Mouse (Mus musculus): Measurements from ENCODE around the gene Cyp1a2.

The Cyp1a2 gene

DNA sequence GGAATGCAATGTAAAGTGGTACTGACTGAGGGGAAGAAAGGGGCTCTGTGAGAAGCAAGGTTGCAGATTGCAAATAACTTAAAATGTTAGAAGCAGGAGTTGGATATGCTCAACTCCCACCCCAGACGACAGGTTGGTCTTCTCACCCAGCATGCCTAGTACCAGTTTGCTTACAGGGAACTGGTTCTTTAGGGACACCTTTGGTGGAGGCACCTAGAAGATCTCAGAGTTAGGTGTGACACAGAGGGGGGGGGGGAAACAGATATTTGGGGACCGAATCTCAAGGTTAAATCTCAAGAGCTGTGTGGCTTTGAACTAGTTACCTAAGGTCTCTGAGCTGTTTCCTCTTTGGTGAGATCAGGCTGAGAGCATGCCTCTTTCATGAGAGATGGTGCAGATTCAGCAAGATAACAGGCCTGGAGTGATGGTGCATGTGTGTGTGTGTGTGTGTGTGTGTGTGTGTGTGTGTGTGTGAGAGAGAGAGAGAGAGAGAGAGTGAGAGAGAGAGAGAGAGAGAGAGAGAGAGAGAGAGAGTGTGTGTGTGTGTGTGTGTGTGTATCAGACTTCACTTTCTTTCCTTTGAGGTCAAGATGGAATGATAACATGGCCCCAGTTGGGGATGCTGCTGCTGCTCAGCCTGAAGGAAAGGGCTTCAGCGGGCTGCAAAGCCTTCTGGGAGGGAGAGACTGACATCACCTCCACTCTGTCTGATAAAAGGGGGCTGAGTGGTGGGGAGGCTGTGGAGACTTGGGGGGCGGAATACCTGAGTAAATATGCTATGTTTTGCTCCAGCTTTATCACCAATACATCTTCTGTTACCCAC lies 36.0 kb downstream of the Cyp1a2 start:
- in situ Hi-C loops (cut with MboI; ENCODE audit: low sequenced_read_pairs) = no loop called here

- in situ Hi-C loops (cut with MboI; ENCODE audit: low sequenced_read_pairs) = no loop called here
Measured at GRCm38 (mm10) chr9:57646551-57647103, 36.9 kb downstream of the Cyp1a2 start.

DNA sequence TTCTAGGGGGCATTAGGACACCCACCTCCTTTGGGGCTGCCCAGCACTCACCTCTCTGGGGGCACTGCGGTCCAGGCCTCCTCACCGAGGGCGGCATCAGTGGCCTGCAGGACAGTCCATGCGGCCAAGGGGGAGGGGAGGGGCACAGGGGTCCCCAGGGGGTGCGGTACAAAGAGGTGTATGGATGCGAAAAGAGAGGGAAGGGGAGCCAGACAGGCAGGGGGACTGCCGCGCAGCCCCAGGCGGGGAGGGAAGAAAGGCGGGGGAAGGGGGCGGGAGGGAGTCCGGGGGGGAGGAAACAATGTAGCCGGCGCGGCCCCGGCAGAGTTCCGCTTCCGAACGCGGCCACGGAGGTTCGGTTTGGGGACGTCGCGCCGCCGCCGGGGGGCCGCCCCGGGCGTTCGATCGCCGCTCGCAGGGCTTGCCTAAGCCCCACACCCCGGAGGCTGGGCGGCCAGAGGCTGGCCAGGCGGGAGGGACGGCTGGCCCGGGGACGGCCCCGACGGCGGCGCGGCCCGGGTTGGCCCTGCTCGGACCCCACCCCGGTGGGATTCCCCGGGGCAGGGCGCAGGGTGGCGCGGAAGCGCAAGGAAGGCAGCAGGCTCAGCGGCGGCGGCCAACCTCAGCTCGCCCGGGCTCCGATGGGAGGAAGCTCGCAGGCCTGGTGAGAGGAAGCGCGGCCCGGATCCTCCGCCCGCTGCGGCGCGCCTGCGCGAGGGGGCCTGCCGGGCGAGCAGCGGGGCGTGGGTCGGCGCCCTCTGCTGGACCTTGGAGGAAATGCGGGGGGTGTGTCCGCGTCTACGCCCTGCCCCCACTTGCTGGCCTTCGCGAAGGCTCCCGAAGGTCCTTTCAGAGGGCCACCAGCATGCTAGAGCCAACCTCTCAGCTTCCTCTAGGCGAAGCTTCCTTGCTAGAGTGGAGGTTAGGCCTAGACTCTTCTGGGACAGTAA lies 38.3 kb downstream of the Cyp1a2 start:
- in situ Hi-C loops (cut with MboI; ENCODE audit: low sequenced_read_pairs) = no loop called here

GRCm38 (mm10) chr9:57644442-57644943 lies 39.0 kb downstream of the Cyp1a2 start:
- in situ Hi-C loops (cut with MboI; ENCODE audit: low sequenced_read_pairs) = no loop called here

DNA sequence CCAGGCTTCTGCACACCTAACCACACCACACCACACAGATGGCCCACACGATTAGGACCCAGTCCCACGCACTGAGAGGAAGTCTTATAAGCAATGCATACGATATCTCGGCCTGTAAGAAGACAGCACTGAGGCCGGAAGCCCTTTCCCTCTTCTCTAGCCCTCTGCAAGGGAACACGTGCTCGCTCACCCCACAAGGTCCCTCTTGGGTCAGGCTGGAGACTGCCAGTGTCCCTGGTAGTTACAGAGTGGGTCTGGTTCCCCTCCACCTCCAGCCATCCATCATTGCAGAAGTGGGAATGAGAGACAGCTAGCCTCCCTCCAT lies 39.7 kb downstream of the Cyp1a2 start:
- in situ Hi-C loops (cut with MboI; ENCODE audit: low sequenced_read_pairs) = no loop called here

DNA sequence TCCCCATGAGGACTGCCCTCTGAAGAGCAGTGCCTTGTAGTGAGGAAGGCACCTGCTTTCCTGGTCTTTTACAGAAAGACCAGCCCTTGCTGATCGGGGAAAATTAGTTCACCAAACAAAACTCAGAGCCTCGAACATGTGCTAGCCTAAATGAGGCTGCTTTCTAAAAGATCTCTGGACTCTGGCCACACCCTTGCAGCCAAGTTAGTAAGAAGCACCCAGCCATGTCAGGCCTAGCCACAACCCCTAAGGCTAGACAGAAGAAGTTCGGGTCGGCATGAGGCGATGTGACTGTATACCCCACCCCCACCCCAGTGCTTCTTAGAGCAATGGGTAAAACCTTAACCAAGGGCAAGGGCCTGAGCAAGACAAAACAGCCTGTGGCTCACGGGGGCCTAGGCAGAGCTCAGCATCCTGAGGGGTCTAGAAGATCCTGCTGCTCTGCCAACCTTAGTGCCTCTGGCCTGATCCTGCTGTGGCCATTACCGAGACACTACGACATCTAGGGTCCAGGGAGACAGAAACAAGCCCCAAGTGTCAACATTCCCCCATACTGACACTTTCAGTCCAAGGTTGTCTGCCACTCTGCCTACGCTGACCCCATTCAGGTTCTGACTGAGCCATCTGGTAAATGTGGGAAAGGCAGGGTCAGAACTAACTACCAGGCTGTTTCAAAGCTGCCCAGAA lies 40.2 kb downstream of the Cyp1a2 start:
- in situ Hi-C loops (cut with MboI; ENCODE audit: low sequenced_read_pairs) = no loop called here

- in situ Hi-C loops (cut with MboI; ENCODE audit: low sequenced_read_pairs) = no loop called here
Measured at GRCm38 (mm10) chr9:57641775-57642550, 41.5 kb downstream of the Cyp1a2 start.

DNA sequence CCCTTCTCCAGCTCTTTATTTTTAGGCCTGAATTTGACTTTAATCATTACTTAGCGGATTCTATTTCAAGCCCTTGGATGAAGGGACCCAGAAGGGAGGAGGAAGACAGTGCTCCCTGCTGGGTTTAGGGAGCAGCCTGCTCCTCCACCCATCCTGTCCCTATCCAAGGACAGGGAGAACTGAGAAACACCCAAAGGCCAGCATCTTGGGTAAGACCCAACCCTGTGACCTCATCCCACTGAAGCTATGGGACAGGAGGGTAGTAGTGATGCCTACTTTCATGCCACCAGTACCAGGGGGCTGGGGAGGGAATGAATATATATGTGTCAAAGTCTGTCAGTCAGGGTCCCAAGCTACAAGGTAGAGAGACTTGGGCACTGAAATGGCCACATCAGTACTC lies 42.5 kb downstream of the Cyp1a2 start:
- in situ Hi-C loops (cut with MboI; ENCODE audit: low sequenced_read_pairs) = no loop called here

- in situ Hi-C loops (cut with MboI; ENCODE audit: low sequenced_read_pairs) = no loop called here
Measured at GRCm38 (mm10) chr9:57640384-57640783, 43.1 kb downstream of the Cyp1a2 start.

GRCm38 (mm10) chr9:57639661-57640328 lies 43.7 kb downstream of the Cyp1a2 start:
- in situ Hi-C loops (cut with MboI; ENCODE audit: low sequenced_read_pairs) = no loop called here

DNA sequence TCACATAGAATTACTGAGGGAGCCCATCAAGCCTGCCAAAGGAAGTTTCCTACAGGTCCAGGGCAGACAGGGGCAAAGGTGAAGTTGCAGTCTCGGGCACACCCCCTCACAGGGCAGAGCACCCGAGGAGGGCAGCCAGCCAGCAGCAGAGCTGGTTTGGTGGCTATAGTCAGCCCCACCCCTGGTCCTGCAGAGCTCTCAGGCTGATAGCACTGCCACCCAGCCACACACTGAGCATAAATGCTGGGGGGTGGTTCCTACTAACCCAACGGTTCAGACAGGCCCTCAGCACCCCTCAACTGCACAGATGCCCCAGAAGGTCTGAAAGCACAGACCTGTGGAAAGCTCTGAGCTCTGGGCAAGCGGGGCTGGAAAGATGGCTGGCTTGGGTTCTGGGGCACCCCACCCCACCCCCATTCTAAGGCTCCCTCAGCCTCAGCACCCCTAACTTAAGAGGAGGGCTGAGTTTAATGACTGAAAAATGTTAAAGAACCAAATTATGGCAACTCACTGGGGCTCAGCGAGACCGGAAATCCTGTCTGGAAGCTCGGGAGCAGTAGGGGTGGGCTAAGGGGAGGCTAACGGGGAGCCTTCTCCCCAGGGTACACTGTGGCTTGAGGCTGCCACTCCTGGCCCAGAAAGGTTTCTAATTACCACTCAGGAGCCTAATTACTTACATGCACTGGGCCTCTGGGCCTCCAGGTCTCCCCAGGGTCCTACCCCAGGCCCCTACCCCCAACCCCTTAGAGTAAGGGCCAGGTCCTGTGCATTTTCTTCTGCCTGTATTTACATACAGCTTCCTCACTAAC lies 44.6 kb downstream of the Cyp1a2 start:
- in situ Hi-C loops (cut with MboI; ENCODE audit: low sequenced_read_pairs) = no loop called here

DNA sequence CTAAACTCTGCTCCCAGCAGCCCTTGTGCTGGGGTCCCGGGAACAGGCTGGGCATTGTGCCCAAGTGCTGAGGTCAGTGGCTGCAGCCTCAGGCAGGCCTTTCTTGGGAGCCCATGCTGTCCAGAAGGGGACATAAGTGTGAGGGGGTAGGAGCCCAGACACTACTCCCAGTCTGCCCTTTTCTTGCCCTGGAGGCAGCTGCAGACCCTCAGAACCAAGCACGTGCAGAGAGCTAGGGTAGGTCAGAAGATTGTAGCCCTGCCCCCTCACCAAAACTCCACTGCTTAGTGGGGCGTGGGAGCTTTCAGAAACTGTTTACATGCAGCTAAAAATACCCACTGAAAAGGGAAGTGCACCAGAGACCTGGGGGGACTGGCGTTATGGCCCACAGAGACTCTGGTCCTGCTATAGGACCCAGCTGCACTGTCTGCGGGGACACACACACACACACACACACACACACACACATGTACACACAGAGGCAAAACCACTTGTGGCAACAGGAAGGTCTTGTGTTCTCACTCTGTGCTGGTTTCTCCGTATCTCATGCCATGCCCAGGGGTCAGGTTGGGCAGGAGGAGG lies 45.7 kb downstream of the Cyp1a2 start:
- in situ Hi-C loops (cut with MboI; ENCODE audit: low sequenced_read_pairs) = no loop called here

DNA sequence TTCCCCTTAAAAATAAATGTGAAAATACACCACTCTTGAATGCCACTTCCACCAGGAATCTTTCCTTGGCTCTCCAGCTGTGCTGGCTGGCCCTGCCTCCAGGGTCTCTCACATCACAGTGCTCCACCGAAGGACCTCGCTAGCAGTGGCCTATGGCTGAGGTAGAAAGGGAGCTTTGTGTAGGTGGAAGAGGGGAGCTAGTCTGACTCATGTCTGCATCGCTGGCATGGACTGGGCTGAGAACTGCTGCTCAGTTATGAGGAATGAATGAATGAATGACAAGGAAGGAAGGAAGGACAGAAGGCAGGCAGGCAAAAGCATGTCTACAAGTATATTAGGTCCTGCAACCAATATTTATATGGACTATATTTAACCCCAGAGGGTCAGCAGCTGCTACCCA lies 46.2 kb downstream of the Cyp1a2 start:
- in situ Hi-C loops (cut with MboI; ENCODE audit: low sequenced_read_pairs) = no loop called here

GRCm38 (mm10) chr9:57633481-57634024 lies 50.0 kb downstream of the Cyp1a2 start:
- in situ Hi-C loops (cut with MboI; ENCODE audit: low sequenced_read_pairs) = no loop called here

- in situ Hi-C loops (cut with MboI; ENCODE audit: low sequenced_read_pairs) = no loop called here
Measured at GRCm38 (mm10) chr9:57629118-57629874, 54.2 kb downstream of the Cyp1a2 start.

DNA sequence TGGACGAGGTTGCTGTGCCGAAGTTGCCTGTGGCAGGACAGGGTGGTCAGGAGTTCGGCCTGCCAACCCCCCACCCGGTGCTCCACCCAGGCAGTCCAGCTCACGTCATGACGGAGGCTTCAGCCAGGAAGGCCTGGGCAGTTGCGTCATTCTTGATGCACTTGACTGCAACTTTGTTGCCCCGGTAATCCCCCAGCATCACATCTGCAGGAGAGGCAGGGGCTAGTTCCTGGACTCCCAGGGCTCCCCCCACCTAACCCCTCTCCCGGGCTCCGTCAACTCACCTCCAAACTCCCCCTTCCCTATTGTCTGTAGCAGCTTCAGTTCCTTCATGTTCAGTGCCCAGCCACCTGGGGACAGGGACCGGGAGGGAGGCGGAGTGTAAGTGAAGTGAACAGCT lies 54.8 kb downstream of the Cyp1a2 start:
- in situ Hi-C loops (cut with MboI; ENCODE audit: low sequenced_read_pairs) = no loop called here

GRCm38 (mm10) chr9:57627892-57628291 lies 55.6 kb downstream of the Cyp1a2 start:
- in situ Hi-C loops (cut with MboI; ENCODE audit: low sequenced_read_pairs) = no loop called here
